Mouse (Mus musculus): Measurements from ENCODE around the gene Os9. TPM values are rescaled to one million over a fixed set of nuclear protein-coding genes. Genes with fewer than 3 reads are reported as not detected.

Os9 gene
- total and polyA plus RNA-seq, 2 experiments from 2014 or later, result 114 to 126 TPM

- H3K4me1 ChIP-seq (ENCODE audit: insufficient read depth, low read length), result 0 out of 2 replicates have a peak, but pooled peaks cover 4% of the 10 kb centered on the region
- no peak overlapping the region for H3K27ac ChIP-seq (ENCODE audit: low read depth, low read length)
- no peaks in the 10 kb centered on the region for H3K9me3 ChIP-seq (ENCODE audit: low read length)
- WGBS, result 0% methylated on average over 9 of the region's 9 CpGs
- H3K9ac ChIP-seq (replicated peaks; ENCODE audit: low read length, poor library complexity, severe bottlenecking), result peak overlapping the region; percentile 96; the same call in 1 of the 2 replicates
- DNase-seq (ENCODE audit: low spot score) (peak; percentile 76), ATAC-seq (ENCODE audit: low FRiP score) (peak; percentile 18; the same call in 1 of the 2 replicates)
- peak overlapping the region; percentile 87 for H3K4me2 ChIP-seq (ENCODE audit: low read depth, low read length, poor library complexity, severe bottlenecking)
- H3K36me3 ChIP-seq (ENCODE audit: insufficient read depth, low read length), result peaks cover 40% of the 10 kb centered on the region
- peak overlapping the region; percentile 86 for H3K4me3 ChIP-seq (ENCODE audit: low read depth, low read length)
- peak; percentile 86 for TF ChIP-seq CTCF (IDR thresholded peaks at IDR 0.05)
- H3K27me3 ChIP-seq (ENCODE audit: insufficient read depth, low read length), result no peaks in the 10 kb centered on the region
Observed at GRCm38 (mm10) chr10:127058161-127058560, 62.8 kb downstream of the Os9 start.

- Histone ChIP-seq H3K9me3 (ENCODE audit: low read length) (no peaks in the 10 kb centered on the region), H3K27me3 (ENCODE audit: insufficient read depth, low read length) (no peaks in the 10 kb centered on the region), H3K9ac (replicated peaks; ENCODE audit: low read length, poor library complexity, severe bottlenecking) (no peak overlapping the region), H3K4me2 (ENCODE audit: low read depth, low read length, poor library complexity, severe bottlenecking) (no peak overlapping the region), H3K4me3 (ENCODE audit: low read depth, low read length) (no peak overlapping the region), H3K4me1 (ENCODE audit: insufficient read depth, low read length) (0 out of 2 replicates have a peak, but pooled peaks cover 4% of the 10 kb centered on the region), H3K36me3 (ENCODE audit: insufficient read depth, low read length) (peaks cover 40% of the 10 kb centered on the region), H3K27ac (ENCODE audit: low read depth, low read length) (no peak overlapping the region)
- TF ChIP-seq CTCF (IDR thresholded peaks at IDR 0.05), result no peak
- whole genome bisulfite sequencing, result 90% methylated on average over 20 of the region's 20 CpGs
- no peak for DNase-seq (ENCODE audit: low spot score)
- ATAC-seq (ENCODE audit: low FRiP score), result no peak
Observed at GRCm38 (mm10) chr10:127056490-127056889, 64.4 kb downstream of the Os9 start.

GRCm38 (mm10) chr10:127055406-127055805 is 65.5 kb downstream of the Os9 start:
- Histone ChIP-seq H3K4me3 (ENCODE audit: low read depth, low read length) (no peak overlapping the region), H3K4me1 (ENCODE audit: insufficient read depth, low read length) (0 out of 2 replicates have a peak, but pooled peaks cover 4% of the 10 kb centered on the region), H3K9me3 (ENCODE audit: low read length) (no peaks in the 10 kb centered on the region), H3K36me3 (ENCODE audit: insufficient read depth, low read length) (peaks cover 40% of the 10 kb centered on the region), H3K9ac (replicated peaks; ENCODE audit: low read length, poor library complexity, severe bottlenecking) (no peak overlapping the region), H3K27me3 (ENCODE audit: insufficient read depth, low read length) (peaks cover 5% of the 10 kb centered on the region; the same call in 1 of the 2 replicates), H3K27ac (ENCODE audit: low read depth, low read length) (no peak overlapping the region), H3K4me2 (ENCODE audit: low read depth, low read length, poor library complexity, severe bottlenecking) (no peak overlapping the region)
- 89% methylated on average over 8 of the region's 8 CpGs for WGBS
- DNase-seq (ENCODE audit: low spot score) (no peak), ATAC-seq (ENCODE audit: low FRiP score) (no peak)
- TF ChIP-seq CTCF (IDR thresholded peaks at IDR 0.05), result no peak

GRCm38 (mm10) chr10:127054646-127055045 is 66.3 kb downstream of the Os9 start:
- ATAC-seq (ENCODE audit: low FRiP score) (no peak), DNase-seq (ENCODE audit: low spot score) (no peak)
- no peak for TF ChIP-seq CTCF (IDR thresholded peaks at IDR 0.05)
- Histone ChIP-seq H3K27ac (ENCODE audit: low read depth, low read length) (no peak overlapping the region), H3K27me3 (ENCODE audit: insufficient read depth, low read length) (peaks cover 12% of the 10 kb centered on the region), H3K9me3 (ENCODE audit: low read length) (no peaks in the 10 kb centered on the region), H3K9ac (replicated peaks; ENCODE audit: low read length, poor library complexity, severe bottlenecking) (no peak overlapping the region), H3K36me3 (ENCODE audit: insufficient read depth, low read length) (peaks cover 40% of the 10 kb centered on the region), H3K4me1 (ENCODE audit: insufficient read depth, low read length) (0 out of 2 replicates have a peak, but pooled peaks cover 4% of the 10 kb centered on the region), H3K4me3 (ENCODE audit: low read depth, low read length) (no peak overlapping the region), H3K4me2 (ENCODE audit: low read depth, low read length, poor library complexity, severe bottlenecking) (no peak overlapping the region)
- 79% methylated on average over 4 of the region's 4 CpGs for WGBS

- no peak for DNase-seq (ENCODE audit: low spot score)
- Histone ChIP-seq H3K36me3 (ENCODE audit: insufficient read depth, low read length) (peaks cover 16% of the 10 kb centered on the region), H3K9ac (replicated peaks; ENCODE audit: low read length, poor library complexity, severe bottlenecking) (no peak overlapping the region), H3K27me3 (ENCODE audit: insufficient read depth, low read length) (peaks cover 33% of the 10 kb centered on the region), H3K27ac (ENCODE audit: low read depth, low read length) (no peak overlapping the region), H3K4me1 (ENCODE audit: insufficient read depth, low read length) (no peaks in the 10 kb centered on the region), H3K4me3 (ENCODE audit: low read depth, low read length) (no peak overlapping the region), H3K9me3 (ENCODE audit: low read length) (no peaks in the 10 kb centered on the region), H3K4me2 (ENCODE audit: low read depth, low read length, poor library complexity, severe bottlenecking) (no peak overlapping the region)
- no peak for TF ChIP-seq CTCF (IDR thresholded peaks at IDR 0.05)
- 23% methylated on average over 10 of the region's 10 CpGs for WGBS
- no peak for ATAC-seq (ENCODE audit: low FRiP score)
Observed at GRCm38 (mm10) chr10:127050119-127050474, 70.8 kb downstream of the Os9 start.

- H3K9me3 ChIP-seq (ENCODE audit: low read length), result no peaks in the 10 kb centered on the region
- DNase-seq (ENCODE audit: low spot score) (no peak), ATAC-seq (ENCODE audit: low FRiP score) (no peak)
- WGBS, result 5% methylated on average over 29 of the region's 29 CpGs
- peaks cover 11% of the 10 kb centered on the region; the same call in 1 of the 2 replicates for H3K36me3 ChIP-seq (ENCODE audit: insufficient read depth, low read length)
- H3K4me1 ChIP-seq (ENCODE audit: insufficient read depth, low read length), result no peaks in the 10 kb centered on the region
- H3K9ac ChIP-seq (replicated peaks; ENCODE audit: low read length, poor library complexity, severe bottlenecking), result no peak overlapping the region
- no peak overlapping the region for H3K4me3 ChIP-seq (ENCODE audit: low read depth, low read length)
- H3K4me2 ChIP-seq (ENCODE audit: low read depth, low read length, poor library complexity, severe bottlenecking), result no peak overlapping the region
- TF ChIP-seq CTCF (IDR thresholded peaks at IDR 0.05), result peak; percentile 26
- peaks cover 33% of the 10 kb centered on the region for H3K27me3 ChIP-seq (ENCODE audit: insufficient read depth, low read length)
- H3K27ac ChIP-seq (ENCODE audit: low read depth, low read length), result no peak overlapping the region
Observed at GRCm38 (mm10) chr10:127049395-127050118, 71.4 kb downstream of the Os9 start.
